Mouse (Mus musculus): Measurements from ENCODE around the gene Mdk. TPM values are rescaled to one million over a fixed set of nuclear protein-coding genes. Genes with fewer than 3 reads are reported as not detected.

Gene Mdk
- polyA plus RNA-seq, 1 experiment: not detected

GRCm38 (mm10) chr2:91913328-91914110 is 18.6 kb downstream of the Mdk start:
- no peak overlapping the region for H3K27ac ChIP-seq (ENCODE audit: insufficient read depth, low read depth, low read length)
- H3K4me1 ChIP-seq (ENCODE audit: control insufficient read depth, insufficient read depth, low read length): peaks cover 8% of the 10 kb centered on the region; the same call in 1 of the 2 replicates
- H3K4me3 ChIP-seq (ENCODE audit: insufficient read depth, low read depth, low read length): no peak overlapping the region
- WGBS: 78% methylated on average over 7 of the region's 7 CpGs
- no peak for TF ChIP-seq POLR2A (IDR thresholded peaks at IDR 0.05; ENCODE audit: insufficient read depth, low read depth, low read length)
- no peak for TF ChIP-seq CTCF (IDR thresholded peaks at IDR 0.05; ENCODE audit: insufficient read depth, low read depth, low read length)

GRCm38 (mm10) chr2:91912616-91913015 is 19.5 kb downstream of the Mdk start:
- H3K4me1 ChIP-seq (ENCODE audit: control insufficient read depth, insufficient read depth, low read length): peaks cover 5% of the 10 kb centered on the region; the same call in 1 of the 2 replicates
- no peak overlapping the region for H3K4me3 ChIP-seq (ENCODE audit: insufficient read depth, low read depth, low read length)
- no peak overlapping the region for H3K27ac ChIP-seq (ENCODE audit: insufficient read depth, low read depth, low read length)
- no peak for TF ChIP-seq POLR2A (IDR thresholded peaks at IDR 0.05; ENCODE audit: insufficient read depth, low read depth, low read length)
- TF ChIP-seq CTCF (IDR thresholded peaks at IDR 0.05; ENCODE audit: insufficient read depth, low read depth, low read length): no peak
- WGBS: 66% methylated on average over 3 of the region's 3 CpGs

GRCm38 (mm10) chr2:91906141-91906540 is 26.0 kb downstream of the Mdk start:
- TF ChIP-seq CTCF (IDR thresholded peaks at IDR 0.05; ENCODE audit: insufficient read depth, low read depth, low read length) (no peak), POLR2A (IDR thresholded peaks at IDR 0.05; ENCODE audit: insufficient read depth, low read depth, low read length) (no peak)
- Histone ChIP-seq H3K27ac (ENCODE audit: insufficient read depth, low read depth, low read length) (no peak overlapping the region), H3K4me3 (ENCODE audit: insufficient read depth, low read depth, low read length) (no peak overlapping the region), H3K4me1 (ENCODE audit: control insufficient read depth, insufficient read depth, low read length) (peaks cover 9% of the 10 kb centered on the region)
- 94% methylated on average over 2 of the region's 2 CpGs for WGBS

- Histone ChIP-seq H3K4me1 (ENCODE audit: control insufficient read depth, insufficient read depth, low read length) (peaks cover 9% of the 10 kb centered on the region), H3K4me3 (ENCODE audit: insufficient read depth, low read depth, low read length) (no peak overlapping the region), H3K27ac (ENCODE audit: insufficient read depth, low read depth, low read length) (peak overlapping the region; percentile 27)
- 44% methylated on average over 5 of the region's 5 CpGs for WGBS
- TF ChIP-seq CTCF (IDR thresholded peaks at IDR 0.05; ENCODE audit: insufficient read depth, low read depth, low read length) (no peak), POLR2A (IDR thresholded peaks at IDR 0.05; ENCODE audit: insufficient read depth, low read depth, low read length) (no peak)
These were observed 27.3 kb downstream of the Mdk start for GRCm38 (mm10) chr2:91904618-91905307.

- peak overlapping the region; percentile 12; the same call in 1 of the 2 replicates for H3K27ac ChIP-seq (ENCODE audit: insufficient read depth, low read depth, low read length)
- WGBS: 46% methylated on average over 3 of the region's 3 CpGs
- H3K4me3 ChIP-seq (ENCODE audit: insufficient read depth, low read depth, low read length): no peak overlapping the region
- TF ChIP-seq POLR2A (IDR thresholded peaks at IDR 0.05; ENCODE audit: insufficient read depth, low read depth, low read length) (no peak), CTCF (IDR thresholded peaks at IDR 0.05; ENCODE audit: insufficient read depth, low read depth, low read length) (no peak)
- peaks cover 11% of the 10 kb centered on the region for H3K4me1 ChIP-seq (ENCODE audit: control insufficient read depth, insufficient read depth, low read length)
These were observed 28.7 kb downstream of the Mdk start for GRCm38 (mm10) chr2:91903171-91903925.

- no peak for TF ChIP-seq POLR2A (IDR thresholded peaks at IDR 0.05; ENCODE audit: insufficient read depth, low read depth, low read length)
- no peak for TF ChIP-seq CTCF (IDR thresholded peaks at IDR 0.05; ENCODE audit: insufficient read depth, low read depth, low read length)
- peak overlapping the region; percentile 68 for H3K27ac ChIP-seq (ENCODE audit: insufficient read depth, low read depth, low read length)
- H3K4me1 ChIP-seq (ENCODE audit: control insufficient read depth, insufficient read depth, low read length): peaks cover 11% of the 10 kb centered on the region
- H3K4me3 ChIP-seq (ENCODE audit: insufficient read depth, low read depth, low read length): no peak overlapping the region
- WGBS: 45% methylated on average over 5 of the region's 5 CpGs
These were observed 29.8 kb downstream of the Mdk start for GRCm38 (mm10) chr2:91902336-91902735.

GRCm38 (mm10) chr2:91900431-91900830 is 31.7 kb downstream of the Mdk start:
- Histone ChIP-seq H3K4me1 (ENCODE audit: control insufficient read depth, insufficient read depth, low read length) (peaks cover 11% of the 10 kb centered on the region), H3K27ac (ENCODE audit: insufficient read depth, low read depth, low read length) (no peak overlapping the region), H3K4me3 (ENCODE audit: insufficient read depth, low read depth, low read length) (no peak overlapping the region)
- WGBS: 94% methylated on average over 8 of the region's 8 CpGs
- no peak for TF ChIP-seq POLR2A (IDR thresholded peaks at IDR 0.05; ENCODE audit: insufficient read depth, low read depth, low read length)
- TF ChIP-seq CTCF (IDR thresholded peaks at IDR 0.05; ENCODE audit: insufficient read depth, low read depth, low read length): no peak

- WGBS: 91% methylated on average over 3 of the region's 3 CpGs
- H3K27ac ChIP-seq (ENCODE audit: insufficient read depth, low read depth, low read length): no peak overlapping the region
- TF ChIP-seq CTCF (IDR thresholded peaks at IDR 0.05; ENCODE audit: insufficient read depth, low read depth, low read length): no peak
- TF ChIP-seq POLR2A (IDR thresholded peaks at IDR 0.05; ENCODE audit: insufficient read depth, low read depth, low read length): no peak
- peaks cover 5% of the 10 kb centered on the region for H3K4me1 ChIP-seq (ENCODE audit: control insufficient read depth, insufficient read depth, low read length)
- no peak overlapping the region for H3K4me3 ChIP-seq (ENCODE audit: insufficient read depth, low read depth, low read length)
These were observed 33.0 kb downstream of the Mdk start for GRCm38 (mm10) chr2:91899141-91899540.

Data from olfactory bulb, adult 2 months (tissue).